Mouse (Mus musculus): Measurements from ENCODE around the gene Mafb. TPM values are rescaled to one million over a fixed set of nuclear protein-coding genes. Genes with fewer than 3 reads are reported as not detected.

Gene Mafb
- total RNA-seq, 2 experiments from 2014 or later: 17.5 to 24.6 TPM

DNA sequence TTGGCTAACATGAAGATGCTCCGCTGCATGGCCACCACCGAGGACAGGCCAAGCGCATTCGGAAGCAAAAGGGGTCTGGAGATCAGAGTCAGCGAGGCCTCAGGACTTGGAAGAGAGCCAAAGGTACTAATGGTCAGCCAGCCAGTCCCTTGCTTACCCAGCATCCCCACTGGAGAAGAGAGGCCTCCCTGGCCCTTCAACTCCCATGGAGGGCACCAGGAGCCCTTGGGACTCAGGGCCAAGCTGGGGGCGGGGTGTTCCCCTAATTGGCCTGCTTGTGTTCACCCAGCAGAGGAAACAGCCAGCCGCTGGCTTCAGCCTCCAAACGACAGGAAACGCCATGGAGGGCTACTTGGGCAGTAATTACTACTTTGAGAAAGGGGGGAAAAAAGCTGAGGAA is 38.0 kb downstream of the Mafb start:
- no peak for DNase-seq (ENCODE audit: low spot score in 2 of 2)

DNA sequence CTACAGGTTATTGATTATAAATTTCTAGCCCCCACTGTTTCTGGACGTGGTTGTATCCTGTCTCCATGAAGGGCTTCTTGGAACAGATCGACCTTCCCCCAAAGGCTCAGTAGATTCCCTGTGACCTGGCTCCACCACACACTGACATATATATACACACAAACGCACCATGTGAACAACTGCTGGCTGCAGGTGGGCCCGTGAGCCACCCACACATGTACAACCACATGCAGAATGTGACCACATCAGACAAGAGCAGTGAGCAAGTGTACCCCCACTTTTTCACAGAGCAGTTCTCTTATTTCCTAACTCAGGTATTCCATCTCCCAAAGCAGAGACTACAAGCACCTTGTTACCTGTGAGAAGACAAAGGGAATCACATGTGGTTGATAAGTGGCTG is 39.1 kb downstream of the Mafb start:
- DNase-seq (ENCODE audit: low spot score in 2 of 2): no peak

DNA sequence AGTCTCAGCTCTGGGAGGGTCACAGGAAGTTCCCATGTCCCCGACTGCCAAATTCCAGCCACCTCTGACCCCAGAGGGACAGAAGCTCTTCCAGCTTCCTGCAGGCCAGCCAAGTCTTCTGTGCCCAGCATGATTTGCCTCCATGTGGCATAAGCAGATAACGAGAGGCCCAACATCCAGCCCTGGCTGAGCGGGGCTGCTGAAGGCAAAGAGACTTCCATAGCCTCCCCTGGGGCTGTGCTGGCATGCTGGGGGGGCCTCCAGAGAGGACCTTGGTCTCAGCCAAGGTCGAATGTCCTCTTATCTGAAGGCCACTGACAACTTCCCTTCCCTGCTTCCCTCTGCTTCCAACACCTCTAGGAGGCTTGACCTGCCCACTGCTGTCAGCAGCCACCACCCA is 39.7 kb downstream of the Mafb start:
- peak in 1 of 2 experiments; percentile 33 for DNase-seq (ENCODE audit: low spot score in 2 of 2)

DNA sequence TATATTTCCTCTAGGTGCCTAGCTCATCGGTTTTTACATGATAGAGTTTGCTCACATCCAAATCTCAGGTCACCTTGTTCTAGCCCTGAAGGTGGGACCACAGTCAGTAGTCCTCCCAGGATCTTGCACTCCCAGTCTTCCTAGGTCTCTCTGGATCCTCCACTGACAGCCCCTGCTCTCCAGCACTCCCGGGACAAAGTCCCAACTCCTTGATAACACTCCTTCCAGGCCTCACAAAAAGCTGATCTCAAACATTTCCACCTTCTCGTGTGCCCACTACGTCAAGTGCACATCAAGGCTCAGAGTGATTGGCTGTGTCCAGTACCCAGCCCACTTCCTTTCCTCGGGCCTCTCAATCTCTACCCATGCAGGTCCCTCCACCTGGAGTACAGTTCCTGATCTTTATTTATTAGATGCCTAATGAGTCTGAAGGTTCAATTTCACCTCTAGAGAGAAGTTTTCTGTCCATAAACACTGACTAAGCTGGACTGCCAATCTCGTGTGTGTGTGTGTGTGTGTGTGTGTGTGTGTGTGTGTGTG is 41.7 kb downstream of the Mafb start:
- DNase-seq (ENCODE audit: low spot score in 2 of 2): no peak

DNA sequence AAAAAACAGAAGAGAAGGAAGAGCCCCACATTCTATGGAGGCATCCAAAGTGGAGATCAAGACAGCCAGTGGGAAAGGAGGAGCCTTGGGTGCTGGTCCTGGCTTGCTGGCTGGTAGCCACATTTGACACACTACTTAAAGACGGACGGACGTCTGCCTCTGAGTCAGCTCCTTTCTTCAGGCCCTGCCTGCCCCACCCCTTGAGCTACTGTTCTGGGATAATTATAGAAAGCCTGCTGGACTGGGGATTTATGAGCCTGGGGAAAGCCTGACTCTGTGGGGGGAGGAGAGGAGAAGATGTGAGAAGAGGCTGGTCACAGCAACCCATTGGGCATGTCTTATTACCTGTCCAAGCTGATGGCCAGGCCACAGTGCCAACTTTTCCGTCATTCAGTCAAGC is 45.0 kb downstream of the Mafb start:
- DNase-seq (ENCODE audit: low spot score in 2 of 2): no peak

DNA sequence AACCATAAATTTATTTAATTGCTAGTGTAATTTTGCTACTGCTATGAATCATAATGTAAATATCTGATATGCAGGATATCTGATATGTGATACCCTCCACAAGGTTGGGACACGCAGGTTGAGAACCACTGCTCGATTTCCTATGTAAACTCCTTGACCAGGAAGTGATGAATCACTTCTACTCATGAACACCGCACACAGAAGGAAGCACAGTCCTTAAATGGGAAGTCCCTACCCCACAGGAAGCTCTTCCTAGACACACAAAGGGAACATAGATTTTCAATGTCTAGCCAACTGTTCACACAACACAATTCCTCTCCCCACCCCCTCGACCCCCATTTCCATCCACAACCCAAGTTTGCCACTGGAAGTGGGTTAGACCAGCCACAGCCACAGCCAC is 48.6 kb downstream of the Mafb start:
- DNase-seq (ENCODE audit: low spot score in 2 of 2): no peak

Other genes starting within 250 kb of the Mafb start
- gene Gm826, start 32.9 kb downstream of the Mafb start, total RNA-seq (2021): under 1 TPM; 0.90 TPM

All from adrenal gland, postnatal 4 days (tissue).